ENCODE assay signal across 23 mouse cellular contexts in genomic region chr13:43500483-43500850, GRCm38 (mm10). TPM values are rescaled to one million over a fixed set of nuclear protein-coding genes. Genes with fewer than 3 reads are reported as not detected.
DNase-seq lines count a peak whose midpoint lies in the region; ATAC-seq and TF ChIP-seq lines count a peak whose summit lies in the region.
"Had no signal": no experiment of that assay in that cellular context is flagged by ENCODE, and none has a peak within 500 bp of the region (broad histone marks: within the 10 kb centered on the region; RNA-seq: fewer than 3 reads in every experiment).

No protein-coding gene starts in this region.

- no peaks in the 10 kb centered on the region for H3K79me2 ChIP-seq in liver, adult 2 months (ENCODE audit: control insufficient read depth, insufficient read depth, low read length)

- H3K9me3 ChIP-seq in liver, embryonic 12.5 days (replicated peaks), result peaks cover 5% of the 10 kb centered on the region; the same call in 1 of the 2 replicates
- H3K9me3 ChIP-seq: embryonic facial prominence, embryonic 10.5 days; embryonic facial prominence, embryonic 12.5 days; forebrain, embryonic 13.5 days; forebrain, embryonic 15.5 days had no signal

- H3K4me2 ChIP-seq in liver, embryonic 12.5 days, result no peak overlapping the region
- H3K4me2 ChIP-seq: embryonic facial prominence, embryonic 12.5 days; forebrain, embryonic 13.5 days; forebrain, embryonic 15.5 days had no signal

- DNase-seq in liver, adult 2 months (ENCODE audit: extremely low read depth, low read depth, low spot score), result no peak
- DNase-seq in thymus, postnatal 10 days (ENCODE audit: low spot score in 2 of 2), result peak; percentile 17 to 44
- DNase-seq in thymus, postnatal 25 days, result no peak
- peak; percentile 22 to 54 for DNase-seq in thymus, postnatal 36 days
- no peak for DNase-seq in ovary, adult 18-20 months (ENCODE audit: low spot score)
- DNase-seq: adrenal gland, adult 8-10 months; adrenal gland, postnatal 14 days; adrenal gland, postnatal 36 days; cerebellum, adult 11-12 months; cerebellum, adult 2 months; cerebellum, adult 9-10 months; cerebellum, postnatal 10 days; cerebellum, postnatal 25 days had no signal

- TF ChIP-seq POLR2A in liver, adult 2 months (IDR thresholded peaks at IDR 0.05; ENCODE audit: extremely low read depth, insufficient read depth, low read length), result no peak

- no peak overlapping the region for H3K4me3 ChIP-seq in liver, adult 2 months (ENCODE audit: insufficient read depth, low read depth, low read length)
- no peak overlapping the region for H3K4me3 ChIP-seq in liver, embryonic 12.5 days
- H3K4me3 ChIP-seq: embryonic facial prominence, embryonic 10.5 days; embryonic facial prominence, embryonic 12.5 days; forebrain, embryonic 13.5 days; forebrain, embryonic 15.5 days had no signal

- WGBS in liver, adult 2 months, result 90% methylated on average over 4 of the region's 4 CpGs
- WGBS in liver, embryonic 12.5 days (ENCODE audit: insufficient replicate concordance), result 69% methylated on average over 4 of the region's 4 CpGs

- no peak for TF ChIP-seq CTCF in liver, adult 2 months (IDR thresholded peaks at IDR 0.05; ENCODE audit: low read depth, low read length)

- no peak for ATAC-seq in liver, embryonic 12.5 days
- ATAC-seq: activated CD4-positive, CD25-positive, alpha-beta regulatory T cell, adult 4 months; CD4-positive, CD25-positive, alpha-beta regulatory T cell, adult 4 months; forebrain, embryonic 13.5 days; forebrain, embryonic 15.5 days; Patski had no signal

- no peak overlapping the region for H3K9ac ChIP-seq in liver, adult 2 months (ENCODE audit: low read depth, low read length)
- no peak overlapping the region for H3K9ac ChIP-seq in liver, embryonic 12.5 days
- H3K9ac ChIP-seq: embryonic facial prominence, embryonic 12.5 days; forebrain, embryonic 13.5 days; forebrain, embryonic 15.5 days had no signal

- no peaks in the 10 kb centered on the region for H3K36me3 ChIP-seq in liver, adult 2 months (ENCODE audit: control insufficient read depth, insufficient read depth, low read length)
- no peaks in the 10 kb centered on the region for H3K36me3 ChIP-seq in liver, embryonic 12.5 days
- H3K36me3 ChIP-seq: embryonic facial prominence, embryonic 10.5 days; embryonic facial prominence, embryonic 12.5 days; forebrain, embryonic 15.5 days; G1E had no signal

- no peaks in the 10 kb centered on the region for H3K27me3 ChIP-seq in liver, adult 2 months (ENCODE audit: control insufficient read depth, insufficient read depth, low read length)
- no peaks in the 10 kb centered on the region for H3K27me3 ChIP-seq in liver, embryonic 12.5 days (replicated peaks)
- H3K27me3 ChIP-seq: CH12.LX; embryonic facial prominence, embryonic 12.5 days; forebrain, embryonic 13.5 days; forebrain, embryonic 15.5 days; Patski had no signal

- H3K4me1 ChIP-seq in liver, adult 2 months (ENCODE audit: control insufficient read depth, insufficient read depth, low read length), result peaks cover 7% of the 10 kb centered on the region; the same call in 1 of the 2 replicates
- H3K4me1 ChIP-seq in liver, embryonic 12.5 days, result peaks cover 13% of the 10 kb centered on the region; the same call in 1 of the 2 replicates

- H3K27ac ChIP-seq in liver, adult 2 months (replicated peaks; ENCODE audit: insufficient read depth, low read depth, low read length), result peak overlapping the region; percentile 84
- no peak overlapping the region for H3K27ac ChIP-seq in liver, embryonic 12.5 days
- H3K27ac ChIP-seq: embryonic facial prominence, embryonic 10.5 days; embryonic facial prominence, embryonic 12.5 days; forebrain, embryonic 13.5 days; forebrain, embryonic 15.5 days had no signal

RNA-seq across cellular contexts. Expression of gene Ranbp9, which starts 19.4 kb away (rescaled TPM):
- 27.8 and 32.8 TPM in 2 replicates for total RNA-seq in liver, adult 2 months (2014; rRNA removed)
- polyA plus RNA-seq in liver, adult 2 months (2012; rRNA removed), result 10.6 and 17.8 TPM in 2 replicates
- polyA plus RNA-seq in liver, embryonic 12.5 days (2016; fragmentation: Nextera tagmentation; extraction: Ambion mirVana), result 3.3 and 4.5 TPM in 2 replicates

RNA-seq across cellular contexts. Expression of gene Mcur1, which starts 59.5 kb away (rescaled TPM):
- 14.7 and 17.9 TPM in 2 replicates for total RNA-seq in liver, adult 2 months (2014; rRNA removed)
- polyA plus RNA-seq in liver, adult 2 months (2012; rRNA removed), result 14.8 and 16.6 TPM in 2 replicates
- polyA plus RNA-seq in liver, embryonic 12.5 days (2016; fragmentation: Nextera tagmentation; extraction: Ambion mirVana), result 8.3 and 9.0 TPM in 2 replicates

Comparison
In these comparisons a context has a peak if more than half of its experiments do, and no peak if none do; other contexts are left out.
1. DNase-seq: peak in thymus, postnatal 10 days (2 of 2) and thymus, postnatal 36 days (2 of 2); none in liver, adult 2 months (single experiment), thymus, postnatal 25 days (single experiment) and ovary, adult 18-20 months (single experiment).